Mouse (Mus musculus): ENCODE results near the gene Nkain4. TPM values are rescaled to one million over a fixed set of nuclear protein-coding genes. Genes with fewer than 3 reads are reported as not detected.
A peak's percentile ranks its signal among the peaks of the same experiment; 100 is the strongest.

Gene Nkain4
- polyA plus RNA-seq, 1 experiment from 2014 or later: 7.8 TPM

DNA sequence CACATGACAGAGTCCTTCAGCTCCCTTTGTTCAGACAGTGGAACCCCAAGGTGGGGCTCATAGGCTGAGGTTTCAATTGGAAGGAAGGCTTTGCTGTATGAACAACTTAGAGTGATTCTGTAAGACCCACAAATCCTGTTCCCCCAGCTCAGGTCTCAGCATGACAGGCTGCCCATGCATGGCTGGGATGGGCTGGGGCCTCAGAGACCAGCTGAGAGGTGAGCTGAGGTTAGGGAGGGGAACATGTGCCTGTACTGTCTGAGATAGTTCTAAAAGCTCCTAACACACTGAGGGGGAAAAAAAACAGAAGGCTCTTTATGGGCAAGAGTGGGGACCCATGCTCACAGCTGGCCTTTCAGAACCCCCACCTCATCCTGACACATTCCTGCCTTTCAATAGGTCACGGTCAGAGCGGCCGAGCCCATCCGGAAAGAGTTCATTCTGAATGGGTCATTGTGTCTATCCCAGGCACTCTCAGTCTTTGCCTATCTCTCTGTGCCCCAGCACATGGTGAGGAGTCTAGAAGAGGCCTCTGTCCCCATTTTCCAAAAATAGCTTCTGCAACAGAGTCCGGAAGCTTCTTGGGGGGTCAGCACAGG lies 33.0 kb upstream of the Nkain4 start:
- Histone ChIP-seq H3K36me3 (ENCODE audit: control insufficient read depth, insufficient read depth, low read length) (peaks cover under 1% of the 10 kb centered on the region; the same call in 1 of the 2 replicates), H3K9me3 (ENCODE audit: control insufficient read depth, low read length) (no peaks in the 10 kb centered on the region), H3K9ac (ENCODE audit: low read length) (no peak overlapping the region), H3K4me2 (ENCODE audit: low read depth, severe bottlenecking) (no peak overlapping the region), H3K27ac (replicated peaks; ENCODE audit: low read depth, low read length) (no peak overlapping the region), H3K4me3 (ENCODE audit: low read depth, low read length) (no peak overlapping the region), H3K4me1 (ENCODE audit: control insufficient read depth, insufficient read depth, low read length) (no peaks in the 10 kb centered on the region), H3K27me3 (ENCODE audit: control insufficient read depth, insufficient read depth, low read length) (no peaks in the 10 kb centered on the region)
- no peak for DNase-seq (ENCODE audit: low spot score)
- no peak for ATAC-seq (ENCODE audit: insufficient number of reproducible peaks, low FRiP score, low TSS enrichment, low read depth)
- 89% methylated on average over 5 of the region's 5 CpGs for WGBS

DNA sequence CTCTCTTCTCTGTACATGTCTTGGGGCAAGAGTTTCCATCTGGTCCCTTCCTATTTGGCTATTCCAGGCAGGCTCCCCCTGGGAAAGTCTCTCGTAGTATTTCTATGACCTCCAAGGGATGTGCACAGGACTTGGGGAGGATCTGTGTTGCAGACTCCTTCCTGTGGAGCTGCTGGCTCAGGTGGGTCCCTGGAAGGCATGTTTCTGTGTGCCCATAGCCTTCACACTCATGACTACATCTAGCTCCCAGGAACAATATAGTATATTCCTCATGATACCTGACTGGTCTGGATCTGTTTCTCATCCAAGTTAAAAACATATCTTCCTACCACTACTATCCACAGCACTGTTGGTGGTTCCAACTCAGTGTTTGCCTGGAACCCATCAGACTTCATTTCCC lies 32.5 kb upstream of the Nkain4 start:
- Histone ChIP-seq H3K27me3 (ENCODE audit: control insufficient read depth, insufficient read depth, low read length) (no peaks in the 10 kb centered on the region), H3K36me3 (ENCODE audit: control insufficient read depth, insufficient read depth, low read length) (peaks cover 2% of the 10 kb centered on the region; the same call in 1 of the 2 replicates), H3K4me2 (ENCODE audit: low read depth, severe bottlenecking) (no peak overlapping the region), H3K4me3 (ENCODE audit: low read depth, low read length) (no peak overlapping the region), H3K9me3 (ENCODE audit: control insufficient read depth, low read length) (no peaks in the 10 kb centered on the region), H3K4me1 (ENCODE audit: control insufficient read depth, insufficient read depth, low read length) (no peaks in the 10 kb centered on the region), H3K27ac (replicated peaks; ENCODE audit: low read depth, low read length) (no peak overlapping the region), H3K9ac (ENCODE audit: low read length) (no peak overlapping the region)
- DNase-seq (ENCODE audit: low spot score) (no peak), ATAC-seq (ENCODE audit: insufficient number of reproducible peaks, low FRiP score, low TSS enrichment, low read depth) (no peak)
- 82% methylated on average over 1 of the region's 1 CpGs for WGBS

DNA sequence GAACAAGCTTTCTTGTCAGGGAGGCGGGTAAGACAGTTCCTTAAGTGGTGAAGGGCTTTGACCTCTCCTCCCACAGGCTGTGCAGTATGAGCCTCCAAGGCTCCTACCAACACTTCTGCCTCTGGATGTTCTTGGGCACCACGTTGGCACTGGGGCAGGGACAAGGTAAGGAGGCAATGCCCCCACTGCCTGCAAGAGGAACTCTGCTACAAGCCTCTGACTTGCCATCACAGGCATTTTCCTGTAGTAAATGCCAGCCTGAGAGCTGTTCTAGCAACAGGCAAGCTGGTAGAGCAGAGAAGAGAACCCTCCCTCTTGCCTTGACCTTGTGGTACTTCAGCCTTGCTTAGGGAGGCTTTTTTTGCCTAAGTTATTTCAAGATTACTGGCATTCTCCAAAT lies 31.9 kb upstream of the Nkain4 start, which contains the start of gene Col20a1:
Gene Col20a1, plus strand, starts transcription at position 87 of the 400 bp plus-strand sequence.
- 68% methylated on average over 2 of the region's 2 CpGs for WGBS
- no peak within 1 kb of the TSS for H3K4me2 ChIP-seq (ENCODE audit: low read depth, severe bottlenecking)
- H3K9ac ChIP-seq (ENCODE audit: low read length): no peak within 1 kb of the TSS
- H3K4me3 ChIP-seq (ENCODE audit: low read depth, low read length): no peak within 1 kb of the TSS
- H3K36me3 ChIP-seq (ENCODE audit: control insufficient read depth, insufficient read depth, low read length): peaks cover 2% of the 10 kb centered on the region; the same call in 1 of the 2 replicates
- H3K27me3 ChIP-seq (ENCODE audit: control insufficient read depth, insufficient read depth, low read length): no peaks in the 10 kb centered on the region
- no peak within 1 kb of the TSS for H3K27ac ChIP-seq (replicated peaks; ENCODE audit: low read depth, low read length)
- DNase-seq (ENCODE audit: low spot score) (no peak), ATAC-seq (ENCODE audit: insufficient number of reproducible peaks, low FRiP score, low TSS enrichment, low read depth) (no peak)
- no peaks in the 10 kb centered on the region for H3K4me1 ChIP-seq (ENCODE audit: control insufficient read depth, insufficient read depth, low read length)
- H3K9me3 ChIP-seq (ENCODE audit: control insufficient read depth, low read length): no peaks in the 10 kb centered on the region

DNA sequence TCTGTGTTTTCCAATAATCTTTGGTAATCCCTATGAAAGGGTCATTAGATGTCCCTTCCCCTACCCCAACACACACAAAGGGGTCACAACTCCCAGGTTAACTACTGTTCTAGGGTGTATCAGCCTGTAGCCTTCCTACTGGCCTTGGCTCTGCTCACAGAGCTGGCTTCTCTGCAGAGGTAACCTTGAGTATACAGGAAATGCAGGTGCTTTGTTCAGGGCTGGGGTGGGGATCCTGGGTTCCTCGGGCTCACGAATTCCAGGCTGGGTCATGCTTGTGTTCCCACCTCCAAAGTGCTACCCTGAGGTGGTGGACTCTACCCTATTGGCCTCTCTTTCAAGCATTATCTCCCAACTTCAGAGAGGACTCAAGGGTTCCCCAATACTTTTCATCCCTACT lies 31.1 kb upstream of the Nkain4 start:
- no peak overlapping the region for H3K4me3 ChIP-seq (ENCODE audit: low read depth, low read length)
- no peak overlapping the region for H3K27ac ChIP-seq (replicated peaks; ENCODE audit: low read depth, low read length)
- H3K4me2 ChIP-seq (ENCODE audit: low read depth, severe bottlenecking): no peak overlapping the region
- no peaks in the 10 kb centered on the region for H3K9me3 ChIP-seq (ENCODE audit: control insufficient read depth, low read length)
- H3K36me3 ChIP-seq (ENCODE audit: control insufficient read depth, insufficient read depth, low read length): peaks cover 4% of the 10 kb centered on the region
- 88% methylated on average over 2 of the region's 2 CpGs for WGBS
- DNase-seq (ENCODE audit: low spot score) (no peak), ATAC-seq (ENCODE audit: insufficient number of reproducible peaks, low FRiP score, low TSS enrichment, low read depth) (no peak)
- H3K4me1 ChIP-seq (ENCODE audit: control insufficient read depth, insufficient read depth, low read length): no peaks in the 10 kb centered on the region
- no peak overlapping the region for H3K9ac ChIP-seq (ENCODE audit: low read length)
- no peaks in the 10 kb centered on the region for H3K27me3 ChIP-seq (ENCODE audit: control insufficient read depth, insufficient read depth, low read length)

DNA sequence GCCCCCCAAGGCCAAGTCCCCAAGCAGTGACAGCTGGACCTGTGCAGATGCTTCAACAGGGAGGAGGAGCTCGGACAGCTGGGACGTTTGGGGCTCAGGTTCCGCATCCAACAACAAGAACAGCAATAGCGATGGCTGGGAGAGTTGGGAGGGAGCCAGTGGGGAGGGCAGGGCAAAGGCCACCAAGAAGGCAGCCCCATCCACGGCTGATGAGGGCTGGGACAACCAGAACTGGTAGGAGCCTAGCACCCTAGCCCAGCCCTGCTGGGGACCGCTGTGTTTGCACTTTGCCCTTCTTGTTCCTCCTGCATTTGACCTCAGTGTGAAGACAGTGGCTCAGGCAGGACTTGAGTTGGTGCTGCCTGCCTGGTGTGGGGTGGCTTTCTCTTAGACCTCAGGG lies 26.6 kb upstream of the Nkain4 start:
- Histone ChIP-seq H3K4me3 (ENCODE audit: low read depth, low read length) (no peak overlapping the region), H3K9ac (ENCODE audit: low read length) (no peak overlapping the region), H3K27me3 (ENCODE audit: control insufficient read depth, insufficient read depth, low read length) (no peaks in the 10 kb centered on the region), H3K36me3 (ENCODE audit: control insufficient read depth, insufficient read depth, low read length) (peaks cover 25% of the 10 kb centered on the region), H3K9me3 (ENCODE audit: control insufficient read depth, low read length) (no peaks in the 10 kb centered on the region), H3K4me1 (ENCODE audit: control insufficient read depth, insufficient read depth, low read length) (no peaks in the 10 kb centered on the region), H3K27ac (replicated peaks; ENCODE audit: low read depth, low read length) (no peak overlapping the region), H3K4me2 (ENCODE audit: low read depth, severe bottlenecking) (no peak overlapping the region)
- ATAC-seq (ENCODE audit: insufficient number of reproducible peaks, low FRiP score, low TSS enrichment, low read depth) (no peak), DNase-seq (ENCODE audit: low spot score) (no peak)
- 89% methylated on average over 6 of the region's 6 CpGs for WGBS

DNA sequence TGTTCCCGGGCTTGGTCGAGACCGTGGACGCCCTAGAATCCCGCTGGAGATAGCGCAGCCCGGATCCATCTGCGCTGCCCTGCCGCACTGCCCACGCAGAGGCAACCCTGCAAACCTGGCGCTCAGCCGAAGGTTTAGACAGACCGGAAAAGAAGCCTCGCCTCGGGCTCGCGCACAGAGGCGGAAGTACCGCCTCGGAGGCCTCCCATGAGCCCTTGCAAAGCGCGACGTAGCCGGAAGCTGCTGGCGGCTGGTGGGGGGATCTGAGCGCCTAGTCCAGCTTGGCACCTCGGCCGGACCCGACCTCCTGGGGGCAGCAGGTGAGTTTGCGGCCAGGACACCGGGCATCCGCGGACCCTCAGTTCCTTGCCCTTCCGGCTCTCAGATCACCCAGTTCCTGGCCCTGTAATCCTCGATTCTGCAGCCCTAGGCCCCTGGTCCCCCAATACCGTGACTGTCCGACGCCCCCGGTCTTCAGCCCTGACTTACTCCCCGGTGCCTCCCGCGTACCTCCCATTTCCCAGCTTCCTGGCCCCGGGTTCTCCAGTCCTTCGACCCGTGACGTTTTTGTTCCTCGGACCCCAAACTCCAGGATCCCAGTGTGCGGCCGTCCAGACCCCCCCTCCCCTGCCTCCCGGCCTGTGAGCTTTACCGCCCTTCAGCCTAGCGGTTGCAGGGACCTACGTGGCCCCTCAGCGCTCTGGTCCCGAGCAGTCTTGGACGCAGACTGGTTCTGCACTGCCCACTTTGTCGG lies 12.7 kb upstream of the Nkain4 start, which contains the start of gene Arfgap1:
Gene Arfgap1, plus strand, starts transcription at position 216 of the 754 bp plus-strand sequence.
- Histone ChIP-seq H3K4me1 (ENCODE audit: control insufficient read depth, insufficient read depth, low read length) (no peaks in the 10 kb centered on the region), H3K27me3 (ENCODE audit: control insufficient read depth, insufficient read depth, low read length) (no peaks in the 10 kb centered on the region), H3K4me3 (ENCODE audit: low read depth, low read length) (peak within 1 kb of the TSS; percentile 94), H3K9ac (ENCODE audit: low read length) (peak within 1 kb of the TSS; percentile 89), H3K27ac (replicated peaks; ENCODE audit: low read depth, low read length) (no peak within 1 kb of the TSS), H3K4me2 (ENCODE audit: low read depth, severe bottlenecking) (peak within 1 kb of the TSS; percentile 82), H3K36me3 (ENCODE audit: control insufficient read depth, insufficient read depth, low read length) (peaks cover 12% of the 10 kb centered on the region), H3K9me3 (ENCODE audit: control insufficient read depth, low read length) (no peaks in the 10 kb centered on the region)
- ATAC-seq (ENCODE audit: insufficient number of reproducible peaks, low FRiP score, low TSS enrichment, low read depth) (peak; percentile 86), DNase-seq (ENCODE audit: low spot score) (peak; percentile 90)
- under 1% methylated on average over 57 of the region's 57 CpGs for WGBS

DNA sequence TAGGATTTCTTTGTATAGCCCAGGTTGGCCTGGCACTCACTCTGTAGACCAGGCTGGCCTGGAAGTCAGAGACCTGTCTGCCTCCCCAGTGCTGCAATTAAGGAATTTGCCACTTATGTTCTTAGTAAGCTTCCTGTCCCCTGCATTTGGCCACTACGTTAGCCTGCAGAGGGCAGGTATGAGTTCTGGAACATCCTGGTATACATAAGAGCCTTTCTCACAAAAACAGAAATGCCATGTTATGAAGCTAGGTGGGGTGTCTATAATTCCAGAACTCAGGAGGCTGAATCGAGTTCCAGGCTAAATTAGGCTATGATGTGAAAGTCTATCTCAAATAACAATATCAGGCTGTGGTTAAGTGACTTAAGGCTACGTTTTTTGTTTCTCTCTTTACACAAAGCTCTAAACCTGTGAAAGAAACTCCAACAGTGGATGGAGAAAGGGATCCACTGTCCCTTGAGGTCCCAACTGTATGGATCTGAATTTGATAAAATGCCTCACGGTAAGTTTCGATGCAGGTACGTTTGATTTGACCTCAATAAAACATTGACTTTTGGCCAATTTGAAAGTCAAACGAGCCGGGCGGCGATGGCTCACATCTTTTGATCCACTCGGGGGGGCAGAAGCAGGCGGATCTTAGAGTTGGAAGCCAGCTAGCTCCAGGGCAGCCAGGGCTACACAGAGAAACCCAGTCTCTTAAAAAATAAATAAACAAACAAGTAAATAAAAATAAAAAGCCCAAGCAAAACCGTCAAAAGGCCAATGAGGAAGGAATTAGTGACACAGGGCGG lies 11.8 kb upstream of the Nkain4 start:
- Histone ChIP-seq H3K9ac (ENCODE audit: low read length) (peak overlapping the region; percentile 89), H3K9me3 (ENCODE audit: control insufficient read depth, low read length) (no peaks in the 10 kb centered on the region), H3K27ac (replicated peaks; ENCODE audit: low read depth, low read length) (no peak overlapping the region), H3K4me2 (ENCODE audit: low read depth, severe bottlenecking) (peak overlapping the region; percentile 82), H3K4me3 (ENCODE audit: low read depth, low read length) (peak overlapping the region; percentile 94), H3K36me3 (ENCODE audit: control insufficient read depth, insufficient read depth, low read length) (peaks cover 7% of the 10 kb centered on the region; the same call in 1 of the 2 replicates), H3K27me3 (ENCODE audit: control insufficient read depth, insufficient read depth, low read length) (no peaks in the 10 kb centered on the region), H3K4me1 (ENCODE audit: control insufficient read depth, insufficient read depth, low read length) (no peaks in the 10 kb centered on the region)
- DNase-seq (ENCODE audit: low spot score) (peak; percentile 35), ATAC-seq (ENCODE audit: insufficient number of reproducible peaks, low FRiP score, low TSS enrichment, low read depth) (no peak)
- 13% methylated on average over 14 of the region's 14 CpGs for WGBS

DNA sequence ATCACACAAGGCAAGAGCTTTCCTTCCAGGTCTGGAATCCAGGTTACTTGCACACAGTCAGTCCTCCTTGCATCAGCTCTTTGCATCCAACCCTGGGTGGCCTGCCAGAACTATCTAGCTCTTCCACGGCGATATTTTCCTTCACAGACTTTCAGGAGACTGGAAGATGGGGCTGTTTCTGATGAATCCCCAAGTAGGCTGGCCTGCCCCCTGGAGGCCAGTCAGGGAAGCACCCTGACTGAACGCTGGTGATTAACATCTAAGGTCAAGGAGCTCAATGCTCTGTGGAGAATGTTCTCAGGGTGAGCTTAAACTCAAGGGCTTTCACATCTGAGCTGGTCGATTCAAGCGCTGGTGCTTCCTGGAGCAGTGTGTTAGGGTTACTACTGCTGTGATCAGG lies 9.5 kb upstream of the Nkain4 start:
- Histone ChIP-seq H3K4me1 (ENCODE audit: control insufficient read depth, insufficient read depth, low read length) (no peaks in the 10 kb centered on the region), H3K9me3 (ENCODE audit: control insufficient read depth, low read length) (no peaks in the 10 kb centered on the region), H3K27me3 (ENCODE audit: control insufficient read depth, insufficient read depth, low read length) (no peaks in the 10 kb centered on the region), H3K4me2 (ENCODE audit: low read depth, severe bottlenecking) (no peak overlapping the region), H3K36me3 (ENCODE audit: control insufficient read depth, insufficient read depth, low read length) (no peaks in the 10 kb centered on the region), H3K4me3 (ENCODE audit: low read depth, low read length) (no peak overlapping the region), H3K9ac (ENCODE audit: low read length) (no peak overlapping the region), H3K27ac (replicated peaks; ENCODE audit: low read depth, low read length) (no peak overlapping the region)
- peak; percentile 83 for DNase-seq (ENCODE audit: low spot score)
- WGBS: 8% methylated on average over 5 of the region's 5 CpGs
- ATAC-seq (ENCODE audit: insufficient number of reproducible peaks, low FRiP score, low TSS enrichment, low read depth): no peak

Measured in limb, embryonic 11.5 days (tissue).